Mouse (Mus musculus) hindbrain, postnatal 0 days (tissue): ENCODE data around the gene Lamp1. TPM values are rescaled to one million over a fixed set of nuclear protein-coding genes. Genes with fewer than 3 reads are reported as not detected.
A peak's percentile ranks its signal among the peaks of the same experiment; 100 is the strongest.

Experiments used
- ATAC-seq: fragments of 200-750 bp; cut with Nextera tagmentation; 2 replicates; pipeline ENCODE4 v1.8.0; 2017; ENCODE audit warnings: mild to moderate bottlenecking, moderate TSS enrichment, moderate library complexity
- DNase-seq: peaks from one replicate; pipeline ENCODE4 v3.0.0-alpha.2; 2015; ENCODE audit warnings: low spot score
- H3K27ac ChIP-seq: fragments of 300-500 bp; sonication (generic); 2 replicates; pipeline ENCODE4 v1.5.1; 2014; ENCODE audit warnings: mild to moderate bottlenecking
- H3K27me3 ChIP-seq: fragments of 300-500 bp; sonication (generic); 2 replicates; pipeline ENCODE4 v1.6.1; 2014; ENCODE audit warnings: low read length, mixed read lengths; ENCODE audit not compliant: insufficient read depth
- H3K36me3 ChIP-seq: fragments of 300-500 bp; sonication (generic); 2 replicates; pipeline ENCODE4 v1.6.1; 2014; ENCODE audit warnings: low read length, mixed read lengths; ENCODE audit not compliant: insufficient read depth
- H3K4me1 ChIP-seq: fragments of 300-500 bp; sonication (generic); 2 replicates; pipeline ENCODE4 v1.6.1; 2014; ENCODE audit warnings: antibody characterized with exemption, low read length, mixed read lengths; ENCODE audit not compliant: insufficient read depth
- H3K4me2 ChIP-seq: fragments of 300-500 bp; sonication (generic); 2 replicates; pipeline ENCODE4 v1.6.1; 2014; ENCODE audit warnings: low read depth, mild to moderate bottlenecking, low read length, moderate library complexity, mixed read lengths
- H3K4me3 ChIP-seq: fragments of 300-500 bp; sonication (generic); 2 replicates; pipeline ENCODE4 v1.5.1; 2014; ENCODE audit warnings: low read length
- H3K9ac ChIP-seq: fragments of 300-500 bp; sonication (generic); replicated peaks from 2 replicates; pipeline ENCODE4 v1.6.1; 2014; ENCODE audit warnings: mild to moderate bottlenecking, low read length, moderate library complexity, mixed read lengths
- H3K9me3 ChIP-seq: fragments of 300-500 bp; sonication (generic); 2 replicates; pipeline ENCODE4 v1.6.1; 2016; ENCODE audit warnings: low read length, mixed read lengths
- CTCF ChIP-seq: IDR thresholded peaks from 2 replicates; pipeline ENCODE4 v1.5.1; 2016; ENCODE audit warnings: antibody characterized with exemption, control low read depth, low read depth
- WGBS: fragments of 180-500 bp; shearing (Covaris S2); extraction: QIAGEN DNeasy Blood & Tissue Kit; methylation state at CpG from one replicate; pipeline ENCODE4 v1.1.7; 2014; 5-methylcytosine and 5-hydroxymethylcytosine counted together
- polyA plus RNA-seq: library from polyadenylated mRNA; unstranded; fragments of >200 nt; fragmentation: Nextera tagmentation; extraction: Ambion mirVana; gene quantifications from 2 replicates; pipeline ENCODE4 v1.2.1, GENCODE M21; 2015
- total RNA-seq: library from RNA; depleted of rRNA; stranded (reverse); fragments of >200 nt; gene quantifications from 2 replicates; pipeline ENCODE4 v1.2.3, GENCODE M21; 2014

Gene Lamp1
- total and polyA plus RNA-seq, 2 experiments from 2014 or later, result 341 to 402 TPM

- H3K9ac ChIP-seq, result peak overlapping the region; percentile 82; the same call in 1 of the 2 replicates
- TF ChIP-seq CTCF, result no peak
- H3K36me3 ChIP-seq, result no peaks in the 10 kb centered on the region
- peak overlapping the region; percentile 87; the same call in 1 of the 2 replicates for H3K4me2 ChIP-seq
- H3K4me1 ChIP-seq, result no peaks in the 10 kb centered on the region
- no peak overlapping the region for H3K4me3 ChIP-seq
- no peaks in the 10 kb centered on the region for H3K9me3 ChIP-seq
- no peak for DNase-seq
- H3K27me3 ChIP-seq, result no peaks in the 10 kb centered on the region
- WGBS, result 88% methylated on average over 3 of the region's 3 CpGs
- H3K27ac ChIP-seq, result no peak overlapping the region
- ATAC-seq, result no peak
These were observed 1.7 kb downstream of the Lamp1 start for GRCm38 (mm10) chr8:13160691-13161090.

DNA sequence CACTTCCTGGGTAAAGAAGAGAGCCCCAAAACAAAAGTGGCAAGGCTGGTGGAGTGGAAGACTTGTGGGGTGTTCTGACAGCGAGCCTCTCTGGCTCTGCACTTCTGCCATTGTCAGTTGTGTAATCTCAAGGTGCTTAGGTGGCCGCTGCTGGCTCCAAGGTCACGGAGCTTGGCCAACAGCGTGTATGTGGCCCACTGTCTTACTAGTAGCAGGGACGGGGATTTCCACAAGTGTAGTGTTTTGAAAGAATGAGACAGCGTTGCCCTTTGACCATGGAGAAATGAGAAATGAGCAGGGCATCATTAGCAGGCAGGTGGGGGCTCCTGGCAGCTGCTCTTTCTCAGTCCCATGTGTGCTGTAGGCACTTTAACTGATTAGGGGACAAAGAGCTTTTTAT is 3.1 kb downstream of the Lamp1 start:
- no peak overlapping the region for H3K27ac ChIP-seq
- 73% methylated on average over 6 of the region's 6 CpGs for WGBS
- ATAC-seq, result no peak
- H3K27me3 ChIP-seq, result no peaks in the 10 kb centered on the region
- no peak overlapping the region for H3K4me3 ChIP-seq
- no peak for DNase-seq
- H3K4me1 ChIP-seq, result no peaks in the 10 kb centered on the region
- TF ChIP-seq CTCF, result no peak
- no peak overlapping the region for H3K9ac ChIP-seq
- H3K36me3 ChIP-seq, result peaks cover 2% of the 10 kb centered on the region; the same call in 1 of the 2 replicates
- no peak overlapping the region for H3K4me2 ChIP-seq
- H3K9me3 ChIP-seq, result no peaks in the 10 kb centered on the region

DNA sequence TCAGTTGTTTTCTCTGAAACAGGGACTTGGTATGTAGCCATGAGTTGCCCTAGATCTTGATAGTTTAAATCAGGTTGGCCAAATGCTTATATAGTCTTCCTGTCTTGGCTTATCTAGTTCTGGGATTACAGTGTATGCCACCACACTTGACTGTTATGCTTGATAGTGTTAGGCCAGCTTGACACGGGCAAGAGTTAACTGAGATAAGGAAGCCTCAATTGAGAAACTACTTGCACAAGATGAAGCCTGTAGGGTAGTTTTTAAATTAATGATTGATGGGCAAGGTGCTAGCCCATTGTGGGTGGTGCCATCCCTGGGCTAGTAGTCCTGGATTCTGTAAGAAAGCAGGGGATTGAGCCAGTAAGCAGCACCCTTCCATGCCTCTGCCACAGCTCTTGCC is 4.6 kb downstream of the Lamp1 start:
- H3K9ac ChIP-seq, result no peak overlapping the region
- 90% methylated on average over 1 of the region's 1 CpGs for WGBS
- no peak for DNase-seq
- no peak overlapping the region for H3K4me2 ChIP-seq
- no peak for ATAC-seq
- no peaks in the 10 kb centered on the region for H3K27me3 ChIP-seq
- no peaks in the 10 kb centered on the region for H3K9me3 ChIP-seq
- peaks cover 16% of the 10 kb centered on the region for H3K36me3 ChIP-seq
- H3K4me3 ChIP-seq, result no peak overlapping the region
- TF ChIP-seq CTCF, result no peak
- no peak overlapping the region for H3K27ac ChIP-seq
- no peaks in the 10 kb centered on the region for H3K4me1 ChIP-seq

- Histone ChIP-seq H3K9ac (no peak overlapping the region), H3K4me3 (no peak overlapping the region), H3K4me2 (no peak overlapping the region), H3K27me3 (no peaks in the 10 kb centered on the region), H3K9me3 (no peaks in the 10 kb centered on the region), H3K27ac (no peak overlapping the region), H3K4me1 (no peaks in the 10 kb centered on the region), H3K36me3 (peaks cover 24% of the 10 kb centered on the region)
- DNase-seq (no peak), ATAC-seq (no peak)
- WGBS, result 91% methylated on average over 5 of the region's 5 CpGs
- TF ChIP-seq CTCF, result no peak
These were observed 5.4 kb downstream of the Lamp1 start for GRCm38 (mm10) chr8:13164361-13164760.

DNA sequence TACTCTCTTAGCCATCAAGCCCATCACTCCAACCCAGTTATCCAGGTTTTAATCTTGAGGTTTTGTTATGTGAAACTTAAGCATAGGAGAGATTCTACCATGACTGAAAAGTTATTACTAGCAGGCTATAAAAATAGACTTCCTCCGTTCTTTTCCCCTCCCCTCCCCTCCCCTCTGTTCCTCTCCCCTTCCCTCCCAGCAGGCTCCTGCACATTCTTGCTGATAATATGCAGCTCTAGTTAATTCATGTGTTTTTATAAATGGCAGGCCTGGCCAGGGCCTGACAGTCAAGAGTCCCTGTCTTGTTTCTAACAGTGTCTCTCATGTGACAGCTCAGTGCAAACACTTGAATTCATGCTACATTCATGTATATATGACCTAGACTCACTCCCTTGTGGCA is 11.5 kb downstream of the Lamp1 start:
- no peak overlapping the region for H3K9ac ChIP-seq
- H3K27me3 ChIP-seq, result no peaks in the 10 kb centered on the region
- TF ChIP-seq CTCF, result no peak
- 56% methylated on average over 1 of the region's 1 CpGs for WGBS
- DNase-seq (no peak), ATAC-seq (no peak)
- no peak overlapping the region for H3K27ac ChIP-seq
- peaks cover 74% of the 10 kb centered on the region for H3K36me3 ChIP-seq
- H3K4me1 ChIP-seq, result no peaks in the 10 kb centered on the region
- H3K4me2 ChIP-seq, result no peak overlapping the region
- no peak overlapping the region for H3K4me3 ChIP-seq
- no peaks in the 10 kb centered on the region for H3K9me3 ChIP-seq

- ATAC-seq, result no peak
These were observed 15.3 kb downstream of the Lamp1 start for GRCm38 (mm10) chr8:13174305-13174704.

DNA sequence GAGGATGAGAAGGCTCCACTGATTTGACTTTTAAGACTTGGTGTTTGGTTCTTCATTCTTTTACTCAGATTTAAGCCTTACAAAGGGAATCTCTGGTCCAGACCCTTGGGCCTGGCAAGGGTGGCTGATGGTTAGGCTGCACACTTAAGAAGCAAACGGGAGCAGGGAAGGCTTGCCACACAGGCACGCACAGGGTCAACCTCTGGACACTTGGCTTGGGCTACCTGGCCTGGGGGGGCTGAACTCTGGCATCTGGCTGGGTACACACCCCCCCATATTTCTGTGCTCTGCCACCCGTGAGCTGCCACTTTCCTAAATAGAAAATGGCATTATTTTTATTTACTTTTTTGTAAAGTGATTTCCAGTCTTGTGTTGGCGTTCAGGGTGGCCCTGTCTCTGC is 15.8 kb downstream of the Lamp1 start:
- WGBS, result 90% methylated on average over 4 of the region's 4 CpGs
- no peak for ATAC-seq

More at GRCm38 (mm10) chr8:13174305-13174704, 15.3 kb downstream of the Lamp1 start:
- no peak for DNase-seq
- H3K36me3 ChIP-seq, result peaks cover 72% of the 10 kb centered on the region
- TF ChIP-seq CTCF, result no peak
- H3K9ac ChIP-seq, result no peak overlapping the region
- H3K4me3 ChIP-seq, result no peak overlapping the region
- H3K4me2 ChIP-seq, result no peak overlapping the region
- H3K27me3 ChIP-seq, result no peaks in the 10 kb centered on the region
- H3K27ac ChIP-seq, result no peak overlapping the region
- no peaks in the 10 kb centered on the region for H3K9me3 ChIP-seq
- 84% methylated on average over 4 of the region's 4 CpGs for WGBS
- no peaks in the 10 kb centered on the region for H3K4me1 ChIP-seq

More for the DNA sequence above, 15.8 kb downstream of the Lamp1 start:
- Histone ChIP-seq H3K27me3 (no peaks in the 10 kb centered on the region), H3K36me3 (peaks cover 67% of the 10 kb centered on the region), H3K4me1 (no peaks in the 10 kb centered on the region), H3K4me3 (no peak overlapping the region), H3K9ac (no peak overlapping the region), H3K4me2 (no peak overlapping the region), H3K27ac (no peak overlapping the region), H3K9me3 (no peaks in the 10 kb centered on the region)
- TF ChIP-seq CTCF, result no peak
- no peak for DNase-seq
